Mouse (Mus musculus): Measurements from ENCODE around the gene Stmnd1.

DNA sequence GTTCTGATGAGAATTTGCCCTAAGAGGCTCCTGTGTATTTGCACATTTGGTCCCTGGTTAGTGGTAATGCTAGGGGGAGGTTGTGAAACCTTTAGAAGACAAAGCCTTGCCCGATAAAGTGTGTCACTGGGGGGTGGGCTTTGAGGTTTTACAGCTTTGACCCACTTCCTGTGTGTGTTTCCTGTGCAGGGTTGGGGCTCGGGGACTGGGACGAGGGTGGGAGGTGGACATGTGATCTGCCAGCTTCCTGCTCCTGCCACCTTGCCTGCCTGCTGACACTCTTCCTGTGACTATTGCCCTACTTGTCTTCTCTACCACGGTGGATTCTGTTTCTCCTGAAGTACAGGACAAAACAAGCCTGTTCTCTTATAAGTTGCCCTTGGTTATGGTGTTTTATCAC lies 66.4 kb downstream of the Stmnd1 start:
- TF ChIP-seq POLR2A (IDR thresholded peaks at IDR 0.05; ENCODE audit: borderline replicate concordance, insufficient read depth, low read length) (no peak), CTCF (IDR thresholded peaks at IDR 0.05; ENCODE audit: borderline replicate concordance, insufficient read depth, low read depth, low read length) (no peak)
